Mouse (Mus musculus): Measurements from ENCODE around the gene Wnt9b. TPM values are rescaled to one million over a fixed set of nuclear protein-coding genes. Genes with fewer than 3 reads are reported as not detected.
A peak's percentile ranks its signal among the peaks of the same experiment; 100 is the strongest.
"Not testable (repeated sequence)": the region's sequence is repeated elsewhere in the genome, so short reads cannot be mapped to it uniquely, and the experiment has no call there.

Wnt9b gene
- total and polyA plus RNA-seq, 2 experiments = 0.44 to 0.65 TPM

GRCm38 (mm10) chr11:103772505-103773386 lies 23.1 kb upstream of the Wnt9b start:
- H3K4me1 ChIP-seq (ENCODE audit: control insufficient read depth, insufficient read depth, low read length) = no peaks in the 10 kb centered on the region
- H3K36me3 ChIP-seq (ENCODE audit: control insufficient read depth, insufficient read depth, low read length) = no peaks in the 10 kb centered on the region
- H3K27ac ChIP-seq (replicated peaks; ENCODE audit: insufficient read depth, low read depth, low read length) = no peak overlapping the region
- no peak for DNase-seq (ENCODE audit: extremely low read depth, low read depth, low spot score)
- no peak overlapping the region for H3K9ac ChIP-seq (ENCODE audit: low read depth, low read length)
- TF ChIP-seq CTCF (IDR thresholded peaks at IDR 0.05; ENCODE audit: low read depth, low read length) = no peak
- TF ChIP-seq POLR2A (IDR thresholded peaks at IDR 0.05; ENCODE audit: extremely low read depth, insufficient read depth, low read length) = no peak
- H3K27me3 ChIP-seq (ENCODE audit: control insufficient read depth, insufficient read depth, low read length) = peaks cover 17% of the 10 kb centered on the region; the same call in 1 of the 2 replicates
- WGBS = 2% methylated on average over 23 of the region's 23 CpGs
- no peak overlapping the region for H3K4me3 ChIP-seq (ENCODE audit: insufficient read depth, low read depth, low read length)
- no peaks in the 10 kb centered on the region for H3K79me2 ChIP-seq (ENCODE audit: control insufficient read depth, insufficient read depth, low read length)

GRCm38 (mm10) chr11:103771160-103771817 lies 21.7 kb upstream of the Wnt9b start:
- Histone ChIP-seq H3K36me3 (ENCODE audit: control insufficient read depth, insufficient read depth, low read length) (no peaks in the 10 kb centered on the region), H3K4me1 (ENCODE audit: control insufficient read depth, insufficient read depth, low read length) (no peaks in the 10 kb centered on the region), H3K9ac (ENCODE audit: low read depth, low read length) (no peak overlapping the region), H3K79me2 (ENCODE audit: control insufficient read depth, insufficient read depth, low read length) (no peaks in the 10 kb centered on the region), H3K27me3 (ENCODE audit: control insufficient read depth, insufficient read depth, low read length) (peaks cover 17% of the 10 kb centered on the region; the same call in 1 of the 2 replicates), H3K4me3 (ENCODE audit: insufficient read depth, low read depth, low read length) (no peak overlapping the region), H3K27ac (replicated peaks; ENCODE audit: insufficient read depth, low read depth, low read length) (no peak overlapping the region)
- TF ChIP-seq POLR2A (IDR thresholded peaks at IDR 0.05; ENCODE audit: extremely low read depth, insufficient read depth, low read length) (no peak), CTCF (IDR thresholded peaks at IDR 0.05; ENCODE audit: low read depth, low read length) (no peak)
- 4% methylated on average over 19 of the region's 19 CpGs for WGBS
- DNase-seq (ENCODE audit: extremely low read depth, low read depth, low spot score) = no peak

- TF ChIP-seq POLR2A (IDR thresholded peaks at IDR 0.05; ENCODE audit: extremely low read depth, insufficient read depth, low read length) (no peak), CTCF (IDR thresholded peaks at IDR 0.05; ENCODE audit: low read depth, low read length) (no peak)
- H3K36me3 ChIP-seq (ENCODE audit: control insufficient read depth, insufficient read depth, low read length) = no peaks in the 10 kb centered on the region
- no peaks in the 10 kb centered on the region for H3K79me2 ChIP-seq (ENCODE audit: control insufficient read depth, insufficient read depth, low read length)
- no peak for DNase-seq (ENCODE audit: extremely low read depth, low read depth, low spot score)
- 47% methylated on average over 6 of the region's 6 CpGs for WGBS
- H3K4me1 ChIP-seq (ENCODE audit: control insufficient read depth, insufficient read depth, low read length) = peaks cover 4% of the 10 kb centered on the region; the same call in 1 of the 2 replicates
- H3K4me3 ChIP-seq (ENCODE audit: insufficient read depth, low read depth, low read length) = no peak overlapping the region
- H3K9ac ChIP-seq (ENCODE audit: low read depth, low read length) = no peak overlapping the region
- H3K27me3 ChIP-seq (ENCODE audit: control insufficient read depth, insufficient read depth, low read length) = no peaks in the 10 kb centered on the region
- H3K27ac ChIP-seq (replicated peaks; ENCODE audit: insufficient read depth, low read depth, low read length) = no peak overlapping the region
Measured at GRCm38 (mm10) chr11:103765556-103766011, 16.0 kb upstream of the Wnt9b start.

GRCm38 (mm10) chr11:103764601-103765000 lies 15.0 kb upstream of the Wnt9b start:
- Histone ChIP-seq H3K9ac (ENCODE audit: low read depth, low read length) (no peak overlapping the region), H3K36me3 (ENCODE audit: control insufficient read depth, insufficient read depth, low read length) (no peaks in the 10 kb centered on the region), H3K27me3 (ENCODE audit: control insufficient read depth, insufficient read depth, low read length) (no peaks in the 10 kb centered on the region), H3K79me2 (ENCODE audit: control insufficient read depth, insufficient read depth, low read length) (no peaks in the 10 kb centered on the region), H3K27ac (replicated peaks; ENCODE audit: insufficient read depth, low read depth, low read length) (no peak overlapping the region), H3K4me1 (ENCODE audit: control insufficient read depth, insufficient read depth, low read length) (peaks cover 4% of the 10 kb centered on the region; the same call in 1 of the 2 replicates), H3K4me3 (ENCODE audit: insufficient read depth, low read depth, low read length) (no peak overlapping the region)
- no peak for DNase-seq (ENCODE audit: extremely low read depth, low read depth, low spot score)
- 51% methylated on average over 6 of the region's 6 CpGs for WGBS
- TF ChIP-seq CTCF (IDR thresholded peaks at IDR 0.05; ENCODE audit: low read depth, low read length) (no peak), POLR2A (IDR thresholded peaks at IDR 0.05; ENCODE audit: extremely low read depth, insufficient read depth, low read length) (no peak)

GRCm38 (mm10) chr11:103763410-103764163 lies 14.0 kb upstream of the Wnt9b start:
- DNase-seq (ENCODE audit: extremely low read depth, low read depth, low spot score) = peak; percentile 77
- Histone ChIP-seq H3K4me1 (ENCODE audit: control insufficient read depth, insufficient read depth, low read length) (peaks cover 4% of the 10 kb centered on the region; the same call in 1 of the 2 replicates), H3K27me3 (ENCODE audit: control insufficient read depth, insufficient read depth, low read length) (no peaks in the 10 kb centered on the region), H3K36me3 (ENCODE audit: control insufficient read depth, insufficient read depth, low read length) (no peaks in the 10 kb centered on the region), H3K4me3 (ENCODE audit: insufficient read depth, low read depth, low read length) (no peak overlapping the region), H3K27ac (replicated peaks; ENCODE audit: insufficient read depth, low read depth, low read length) (no peak overlapping the region), H3K9ac (ENCODE audit: low read depth, low read length) (no peak overlapping the region), H3K79me2 (ENCODE audit: control insufficient read depth, insufficient read depth, low read length) (no peaks in the 10 kb centered on the region)
- TF ChIP-seq CTCF (IDR thresholded peaks at IDR 0.05; ENCODE audit: low read depth, low read length) = peak; percentile 28; the same call in 1 of the 2 replicates
- TF ChIP-seq POLR2A (IDR thresholded peaks at IDR 0.05; ENCODE audit: extremely low read depth, insufficient read depth, low read length) = no peak
- WGBS = 8% methylated on average over 10 of the region's 10 CpGs

- H3K4me3 ChIP-seq (ENCODE audit: insufficient read depth, low read depth, low read length); DNase-seq (ENCODE audit: extremely low read depth, low read depth, low spot score); H3K4me1 ChIP-seq (ENCODE audit: control insufficient read depth, insufficient read depth, low read length); H3K27me3 ChIP-seq (ENCODE audit: control insufficient read depth, insufficient read depth, low read length); H3K9ac ChIP-seq (ENCODE audit: low read depth, low read length); H3K36me3 ChIP-seq (ENCODE audit: control insufficient read depth, insufficient read depth, low read length); H3K27ac ChIP-seq (replicated peaks; ENCODE audit: insufficient read depth, low read depth, low read length); H3K79me2 ChIP-seq (ENCODE audit: control insufficient read depth, insufficient read depth, low read length): not testable (repeated sequence)
- WGBS = 90% methylated on average over 5 of the region's 5 CpGs
Measured at GRCm38 (mm10) chr11:103760891-103761290, 11.3 kb upstream of the Wnt9b start.
